Mouse (Mus musculus): ENCODE measurements around the gene Ep300. TPM values are rescaled to one million over a fixed set of nuclear protein-coding genes. Genes with fewer than 3 reads are reported as not detected.
"Not testable (repeated sequence)": the region's sequence is repeated elsewhere in the genome, so short reads cannot be mapped to it uniquely, and the experiment has no call there.

The Ep300 gene
- polyA plus RNA-seq, 1 experiment from 2014 or later = 11.2 TPM

DNA sequence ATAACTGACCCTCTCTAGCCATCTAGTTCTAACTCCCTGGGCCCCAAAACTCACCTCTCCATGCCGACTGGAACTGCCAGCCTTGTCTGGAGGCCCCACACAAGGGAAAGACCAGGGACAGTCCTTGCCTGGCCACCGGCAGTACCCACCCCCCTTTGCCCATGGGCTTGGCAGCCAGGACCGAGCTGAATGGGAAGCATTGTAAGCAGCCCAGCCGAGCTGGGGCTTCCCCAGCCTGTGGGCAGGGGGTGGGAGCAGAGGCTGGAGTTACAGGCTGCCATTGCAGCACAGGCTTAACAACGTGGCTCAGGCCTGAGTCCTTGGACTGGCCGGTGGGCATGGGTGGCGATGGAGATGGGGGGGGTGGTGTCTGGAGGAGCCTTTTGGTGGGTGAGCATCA, 112.0 kb downstream of the Ep300 start, which contains the start of gene Chadl:
Gene Chadl (minus strand): TSS at position 113 of the 400 bp plus-strand sequence.
- Histone ChIP-seq H3K9ac (ENCODE audit: low read depth, low read length) (no peak within 1 kb of the TSS), H3K4me3 (replicated peaks; ENCODE audit: low read depth, low read length) (no peak within 1 kb of the TSS), H3K27ac (no peak within 1 kb of the TSS), H3K9me3 (replicated peaks; ENCODE audit: low read length) (no peaks in the 10 kb centered on the region), H3K27me3 (ENCODE audit: insufficient read depth, low read length) (peaks cover 14% of the 10 kb centered on the region), H3K36me3 (ENCODE audit: insufficient read depth, low read length) (no peaks in the 10 kb centered on the region), H3K4me2 (ENCODE audit: low read length) (no peak within 1 kb of the TSS), H3K4me1 (replicated peaks; ENCODE audit: insufficient read depth, low read length) (peaks cover 16% of the 10 kb centered on the region; the same call in 1 of the 2 replicates)
- ATAC-seq (replicated peaks; ENCODE audit: low FRiP score, low read depth) = no peak
- TF ChIP-seq CTCF (IDR thresholded peaks at IDR 0.05; ENCODE audit: low read depth) = no peak
- 63% methylated on average over 7 of the region's 7 CpGs for WGBS
- no peak for DNase-seq (ENCODE audit: low spot score)

DNA sequence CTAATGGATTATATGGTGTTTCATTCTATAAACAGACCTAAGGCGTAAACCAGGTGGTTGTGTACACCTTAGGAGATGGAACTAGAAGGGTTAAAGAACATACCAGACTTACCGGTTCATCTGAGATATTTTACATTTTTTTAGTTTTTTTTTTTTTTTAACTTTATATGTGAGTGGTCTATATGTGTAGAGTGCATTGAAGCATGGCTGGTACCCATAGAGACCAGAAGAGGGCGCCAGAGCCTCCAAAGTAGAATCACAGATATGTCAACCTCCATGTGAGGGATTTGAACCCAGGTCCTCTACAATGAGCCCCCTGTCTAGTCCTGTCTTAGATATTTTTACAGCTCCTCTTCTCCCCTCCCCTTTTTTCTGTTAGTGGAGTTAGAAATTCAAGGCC, 112.7 kb downstream of the Ep300 start:
- peaks cover 16% of the 10 kb centered on the region; the same call in 1 of the 2 replicates for H3K4me1 ChIP-seq (replicated peaks; ENCODE audit: insufficient read depth, low read length)
- ATAC-seq (replicated peaks; ENCODE audit: low FRiP score, low read depth) = no peak

DNA sequence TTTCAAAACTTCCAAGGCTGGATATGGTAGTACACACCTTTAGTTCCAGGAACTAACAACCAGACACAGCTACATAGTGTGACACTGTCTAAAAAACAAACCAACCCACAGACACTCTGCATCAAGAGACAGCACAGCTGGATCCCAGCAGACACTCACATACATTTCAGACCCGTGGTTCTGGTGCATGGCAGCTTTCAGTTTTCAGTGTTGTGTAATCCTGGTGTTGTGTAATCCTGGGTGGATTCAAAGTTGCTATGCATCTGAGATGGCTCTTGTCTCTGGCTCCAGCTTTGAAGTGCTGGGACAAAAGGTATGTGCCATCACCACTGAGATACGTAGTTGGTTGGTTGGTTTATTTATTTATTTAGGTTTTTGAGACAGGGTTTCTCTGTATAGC, 113.4 kb downstream of the Ep300 start:
- H3K4me1 ChIP-seq (replicated peaks; ENCODE audit: insufficient read depth, low read length) = peaks cover 13% of the 10 kb centered on the region; the same call in 1 of the 2 replicates
- H3K36me3 ChIP-seq (ENCODE audit: insufficient read depth, low read length) = 0 out of 2 replicates have a peak, but pooled peaks cover under 1% of the 10 kb centered on the region
- ATAC-seq (replicated peaks; ENCODE audit: low FRiP score, low read depth) (no peak), DNase-seq (ENCODE audit: low spot score) (no peak)
- 73% methylated on average over 2 of the region's 2 CpGs for WGBS
- H3K4me2 ChIP-seq (ENCODE audit: low read length) = no peak overlapping the region
- H3K9me3 ChIP-seq (replicated peaks; ENCODE audit: low read length) = no peaks in the 10 kb centered on the region
- H3K27ac ChIP-seq = no peak overlapping the region
- no peak overlapping the region for H3K9ac ChIP-seq (ENCODE audit: low read depth, low read length)
- peaks cover 4% of the 10 kb centered on the region for H3K27me3 ChIP-seq (ENCODE audit: insufficient read depth, low read length)
- TF ChIP-seq CTCF (IDR thresholded peaks at IDR 0.05; ENCODE audit: low read depth) = no peak
- H3K4me3 ChIP-seq (replicated peaks; ENCODE audit: low read depth, low read length) = no peak overlapping the region

More for the DNA sequence above, 112.7 kb downstream of the Ep300 start:
- DNase-seq (ENCODE audit: low spot score) = peak; percentile 48
- TF ChIP-seq CTCF (IDR thresholded peaks at IDR 0.05; ENCODE audit: low read depth) = peak; percentile 67
- no peaks in the 10 kb centered on the region for H3K36me3 ChIP-seq (ENCODE audit: insufficient read depth, low read length)
- H3K27ac ChIP-seq = no peak overlapping the region
- WGBS = 40% methylated on average over 3 of the region's 3 CpGs
- H3K4me3 ChIP-seq (replicated peaks; ENCODE audit: low read depth, low read length) = no peak overlapping the region
- H3K27me3 ChIP-seq (ENCODE audit: insufficient read depth, low read length) = peaks cover 10% of the 10 kb centered on the region
- H3K9me3 ChIP-seq (replicated peaks; ENCODE audit: low read length) = no peaks in the 10 kb centered on the region
- no peak overlapping the region for H3K4me2 ChIP-seq (ENCODE audit: low read length)
- H3K9ac ChIP-seq (ENCODE audit: low read depth, low read length) = no peak overlapping the region

DNA sequence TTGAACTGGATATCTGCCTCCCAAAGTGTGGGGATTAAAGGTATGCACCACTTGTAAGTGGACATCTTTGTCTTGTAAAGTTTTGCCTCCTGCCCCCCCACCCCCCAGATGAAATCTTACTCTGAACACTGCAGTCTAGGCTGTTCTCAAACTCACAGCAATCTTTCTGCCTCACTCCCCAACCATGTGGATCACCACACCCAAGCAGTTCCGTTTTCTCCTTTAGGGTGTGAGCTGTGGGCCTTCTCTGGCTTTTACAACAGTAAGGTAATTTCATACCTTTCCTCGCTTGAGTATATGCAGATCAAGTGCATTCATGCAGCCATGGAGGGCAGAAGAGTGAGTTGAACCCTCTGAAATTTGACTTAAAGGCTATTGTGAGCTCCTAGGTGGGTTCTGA, 115.0 kb downstream of the Ep300 start:
- no peak for TF ChIP-seq CTCF (IDR thresholded peaks at IDR 0.05; ENCODE audit: low read depth)
- DNase-seq (ENCODE audit: low spot score) (no peak), ATAC-seq (replicated peaks; ENCODE audit: low FRiP score, low read depth) (no peak)
- H3K9ac ChIP-seq (ENCODE audit: low read depth, low read length) = no peak overlapping the region
- 0 out of 2 replicates have a peak overlapping the region, but pooled peaks have one; percentile 3 for H3K27ac ChIP-seq
- peaks cover 10% of the 10 kb centered on the region for H3K36me3 ChIP-seq (ENCODE audit: insufficient read depth, low read length)
- no peaks in the 10 kb centered on the region for H3K9me3 ChIP-seq (replicated peaks; ENCODE audit: low read length)
- whole genome bisulfite sequencing = 49% methylated on average over 2 of the region's 2 CpGs
- H3K27me3 ChIP-seq (ENCODE audit: insufficient read depth, low read length) = no peaks in the 10 kb centered on the region
- no peak overlapping the region for H3K4me2 ChIP-seq (ENCODE audit: low read length)
- H3K4me3 ChIP-seq (replicated peaks; ENCODE audit: low read depth, low read length) = no peak overlapping the region
- no peaks in the 10 kb centered on the region for H3K4me1 ChIP-seq (replicated peaks; ENCODE audit: insufficient read depth, low read length)

DNA sequence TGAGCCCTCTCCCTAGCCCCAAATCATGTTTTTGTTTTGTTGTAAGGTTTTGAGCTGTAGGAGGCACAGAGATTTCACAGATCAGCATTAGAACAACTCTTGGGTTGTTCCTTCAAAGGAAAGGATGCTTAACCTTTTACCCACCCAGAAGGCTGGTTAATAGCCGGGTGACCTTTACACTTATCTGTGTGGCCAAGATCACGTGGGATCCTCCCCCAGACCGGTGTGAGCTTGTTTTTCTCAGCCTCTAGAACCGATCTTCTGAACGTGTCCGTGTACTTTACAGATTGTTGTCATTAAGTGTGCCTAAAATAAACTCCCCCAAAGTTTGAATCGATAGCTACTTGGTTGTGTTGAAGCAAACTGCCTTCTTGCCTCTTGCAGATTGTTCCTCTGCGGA, 115.5 kb downstream of the Ep300 start:
- DNase-seq (ENCODE audit: low spot score) (no peak), ATAC-seq (replicated peaks; ENCODE audit: low FRiP score, low read depth) (0 out of 2 replicates have a peak, but pooled peaks have one; percentile 41)
- H3K36me3 ChIP-seq (ENCODE audit: insufficient read depth, low read length) = peaks cover 14% of the 10 kb centered on the region
- no peaks in the 10 kb centered on the region for H3K4me1 ChIP-seq (replicated peaks; ENCODE audit: insufficient read depth, low read length)
- no peak for TF ChIP-seq CTCF (IDR thresholded peaks at IDR 0.05; ENCODE audit: low read depth)
- H3K27ac ChIP-seq = 0 out of 2 replicates have a peak overlapping the region, but pooled peaks have one; percentile 3
- H3K4me3 ChIP-seq (replicated peaks; ENCODE audit: low read depth, low read length) = no peak overlapping the region
- H3K9me3 ChIP-seq (replicated peaks; ENCODE audit: low read length) = no peaks in the 10 kb centered on the region
- no peak overlapping the region for H3K4me2 ChIP-seq (ENCODE audit: low read length)
- no peak overlapping the region for H3K9ac ChIP-seq (ENCODE audit: low read depth, low read length)
- H3K27me3 ChIP-seq (ENCODE audit: insufficient read depth, low read length) = no peaks in the 10 kb centered on the region
- WGBS = 38% methylated on average over 8 of the region's 8 CpGs

DNA sequence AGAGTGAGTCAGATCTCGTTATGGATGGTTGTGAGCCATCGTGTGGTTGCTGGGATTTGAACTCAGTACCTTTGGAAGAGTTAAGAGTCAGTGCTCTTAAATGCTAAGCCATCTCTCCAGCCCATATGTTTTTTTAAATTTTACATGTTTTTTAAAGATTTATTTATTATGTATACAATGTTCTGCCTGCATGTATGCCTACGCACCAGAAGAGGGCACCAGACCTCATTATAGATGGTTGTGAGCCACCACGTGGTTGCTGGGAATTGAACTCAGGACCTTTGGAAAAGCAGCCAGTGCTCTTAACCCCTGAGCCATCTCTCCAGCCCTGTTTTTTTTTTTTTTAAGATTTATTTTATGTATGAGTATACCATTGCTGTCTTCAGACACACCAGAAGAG, 116.2 kb downstream of the Ep300 start:
- not testable (repeated sequence) for H3K4me1 ChIP-seq (replicated peaks; ENCODE audit: insufficient read depth, low read length); H3K9me3 ChIP-seq (replicated peaks; ENCODE audit: low read length); H3K4me3 ChIP-seq (replicated peaks; ENCODE audit: low read depth, low read length); H3K27me3 ChIP-seq (ENCODE audit: insufficient read depth, low read length); ATAC-seq (replicated peaks; ENCODE audit: low FRiP score, low read depth); H3K4me2 ChIP-seq (ENCODE audit: low read length); H3K9ac ChIP-seq (ENCODE audit: low read depth, low read length); DNase-seq (ENCODE audit: low spot score); H3K27ac ChIP-seq
- peaks cover 21% of the 10 kb centered on the region for H3K36me3 ChIP-seq (ENCODE audit: insufficient read depth, low read length)
- 77% methylated on average over 4 of the region's 4 CpGs for WGBS

Small RNAs within 50 kb of the gene (microRNA-seq; reads per million reads assigned to microRNA genes)
- gene Gm23880 = not detected

Other genes starting within 250 kb of the Ep300 start
- 153 and 157 TPM in 2 replicates for gene Slc25a17, start 224.5 kb upstream of the Ep300 start, polyA plus RNA-seq (2015; fragmentation: Nextera tagmentation; extraction: Ambion mirVana)
- gene St13, start 185.3 kb upstream of the Ep300 start, polyA plus RNA-seq (2015; fragmentation: Nextera tagmentation; extraction: Ambion mirVana) = 173 and 186 TPM in 2 replicates
- gene Xpnpep3, start 185.2 kb upstream of the Ep300 start, polyA plus RNA-seq (2015; fragmentation: Nextera tagmentation; extraction: Ambion mirVana) = 8.3 and 8.7 TPM in 2 replicates
- gene Dnajb7, start 177.1 kb upstream of the Ep300 start, polyA plus RNA-seq (2015; fragmentation: Nextera tagmentation; extraction: Ambion mirVana) = 0.61 and 0.62 TPM in 2 replicates
- gene Rbx1, start 119.1 kb upstream of the Ep300 start, polyA plus RNA-seq (2015; fragmentation: Nextera tagmentation; extraction: Ambion mirVana) = 517 and 563 TPM in 2 replicates
- gene L3mbtl2, start 78.5 kb downstream of the Ep300 start, polyA plus RNA-seq (2015; fragmentation: Nextera tagmentation; extraction: Ambion mirVana) = 13.5 and 16.5 TPM in 2 replicates
- 5.3 and 6.4 TPM in 2 replicates for gene Chadl, start 111.9 kb downstream of the Ep300 start, polyA plus RNA-seq (2015; fragmentation: Nextera tagmentation; extraction: Ambion mirVana)
- 26.5 TPM in 2 replicates for gene Zc3h7b, start 159.7 kb downstream of the Ep300 start, polyA plus RNA-seq (2015; fragmentation: Nextera tagmentation; extraction: Ambion mirVana)
- gene Rangap1, start 160.2 kb downstream of the Ep300 start, polyA plus RNA-seq (2015; fragmentation: Nextera tagmentation; extraction: Ambion mirVana) = 33.9 and 39.7 TPM in 2 replicates
- 17.9 and 19.9 TPM in 2 replicates for gene Tef, start 217.1 kb downstream of the Ep300 start, polyA plus RNA-seq (2015; fragmentation: Nextera tagmentation; extraction: Ambion mirVana)